Mouse (Mus musculus) ES-E14 (cell line): ENCODE measurements around the gene Supt3. TPM values are rescaled to one million over a fixed set of nuclear protein-coding genes. Genes with fewer than 3 reads are reported as not detected.

ENCODE experiments used
- total RNA-seq: library from RNA; depleted of rRNA; stranded (reverse); fragments of 300-350 nt; gene quantifications from 2 replicates; pipeline ENCODE4 v1.2.3, GENCODE M21; 2012; rRNA removed

The Supt3 gene
- total RNA-seq, 1 experiment = 4.9 TPM

Other genes starting within 250 kb of the Supt3 start
- 0.71 TPM in 1 of 2 replicates, not detected in the other for gene Runx2, start 37.6 kb downstream of the Supt3 start, total RNA-seq